Mouse (Mus musculus) hindbrain, embryonic 11.5 days (tissue): ENCODE measurements around the gene Gm10273. TPM values are rescaled to one million over a fixed set of nuclear protein-coding genes. Genes with fewer than 3 reads are reported as not detected.
"Not testable (repeated sequence)": the region's sequence is repeated elsewhere in the genome, so short reads cannot be mapped to it uniquely, and the experiment has no call there.

Source experiments
- ATAC-seq: fragments of 200-750 bp; cut with Nextera tagmentation; 2 replicates; pipeline ENCODE4 v1.8.0; 2017; ENCODE audit warnings: mild to moderate bottlenecking, moderate TSS enrichment, moderate library complexity; ENCODE audit not compliant: low FRiP score
- DNase-seq: peaks from one replicate; pipeline ENCODE4 v3.0.0-alpha.2; 2015; ENCODE audit warnings: low spot score
- H3K27ac ChIP-seq: fragments of 300-500 bp; sonication (generic); 2 replicates; pipeline ENCODE4 v1.5.1; 2014; ENCODE audit warnings: mild to moderate bottlenecking, low read depth, low read length
- H3K27me3 ChIP-seq: fragments of 300-500 bp; sonication (generic); 2 replicates; pipeline ENCODE4 v1.6.1; 2014; ENCODE audit warnings: mild to moderate bottlenecking, low read length, moderate library complexity, mixed read lengths; ENCODE audit not compliant: control insufficient read depth, insufficient read depth
- H3K36me3 ChIP-seq: fragments of 300-500 bp; sonication (generic); 2 replicates; pipeline ENCODE4 v1.6.1; 2014; ENCODE audit warnings: mild to moderate bottlenecking, low read length, moderate library complexity, mixed read lengths; ENCODE audit not compliant: control insufficient read depth, insufficient read depth
- H3K4me1 ChIP-seq: fragments of 300-500 bp; sonication (generic); replicated peaks from 2 replicates; pipeline ENCODE4 v1.6.1; 2014; ENCODE audit warnings: low read length, mixed read lengths; ENCODE audit not compliant: control insufficient read depth, insufficient read depth
- H3K4me2 ChIP-seq: fragments of 300-500 bp; sonication (generic); replicated peaks from 2 replicates; pipeline ENCODE4 v1.6.1; 2014; ENCODE audit warnings: mild to moderate bottlenecking, low read depth, low read length
- H3K4me3 ChIP-seq: fragments of 300-500 bp; sonication (generic); 2 replicates; pipeline ENCODE4 v1.5.1; 2014; ENCODE audit warnings: low read depth, low read length
- H3K9ac ChIP-seq: fragments of 300-500 bp; sonication (generic); 2 replicates; pipeline ENCODE4 v1.6.1; 2014; ENCODE audit warnings: low read depth, low read length
- H3K9me3 ChIP-seq: fragments of 300-500 bp; sonication (generic); 2 replicates; pipeline ENCODE4 v1.6.1; 2016; ENCODE audit warnings: low read length; ENCODE audit not compliant: control insufficient read depth
- WGBS: fragments of 180-500 bp; shearing (Covaris S2); extraction: QIAGEN DNeasy Blood & Tissue Kit; methylation state at CpG from one replicate; pipeline ENCODE4 v1.1.7; 2014; 5-methylcytosine and 5-hydroxymethylcytosine counted together
- polyA plus RNA-seq: library from polyadenylated mRNA; unstranded; fragments of >200 nt; fragmentation: Nextera tagmentation; extraction: Ambion mirVana; gene quantifications from 2 replicates; pipeline ENCODE4 v1.2.1, GENCODE M21; 2014

Gm10273 gene
- polyA plus RNA-seq, 1 experiment from 2014 or later = 4.6 TPM

DNA sequence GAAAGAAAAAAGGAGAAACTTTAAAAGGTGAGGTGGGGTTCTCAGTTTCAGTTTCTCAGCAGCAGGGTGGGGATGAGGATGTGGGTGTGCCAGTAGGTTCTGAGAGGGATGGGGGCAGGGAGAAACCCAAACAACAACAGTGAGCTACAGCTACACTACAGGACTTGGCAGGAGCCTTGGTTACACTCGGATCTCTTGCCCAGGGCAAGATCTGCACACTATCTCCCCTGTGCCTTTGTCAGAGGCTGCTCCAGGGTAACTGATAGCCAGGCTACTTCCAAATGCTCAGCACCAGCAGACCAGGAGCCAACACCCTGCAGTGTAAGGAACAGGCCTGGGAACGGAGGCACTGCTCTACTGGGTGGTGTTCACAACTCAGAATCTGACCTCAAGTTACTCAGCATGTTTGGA lies 15.0 kb upstream of the Gm10273 start:
- Histone ChIP-seq H3K9ac (no peak overlapping the region), H3K27me3 (no peaks in the 10 kb centered on the region), H3K27ac (no peak overlapping the region), H3K4me2 (no peak overlapping the region), H3K9me3 (no peaks in the 10 kb centered on the region), H3K4me3 (no peak overlapping the region), H3K4me1 (no peaks in the 10 kb centered on the region), H3K36me3 (no peaks in the 10 kb centered on the region)
- ATAC-seq = no peak
- 75% methylated on average over 2 of the region's 2 CpGs for WGBS
- DNase-seq = no peak

DNA sequence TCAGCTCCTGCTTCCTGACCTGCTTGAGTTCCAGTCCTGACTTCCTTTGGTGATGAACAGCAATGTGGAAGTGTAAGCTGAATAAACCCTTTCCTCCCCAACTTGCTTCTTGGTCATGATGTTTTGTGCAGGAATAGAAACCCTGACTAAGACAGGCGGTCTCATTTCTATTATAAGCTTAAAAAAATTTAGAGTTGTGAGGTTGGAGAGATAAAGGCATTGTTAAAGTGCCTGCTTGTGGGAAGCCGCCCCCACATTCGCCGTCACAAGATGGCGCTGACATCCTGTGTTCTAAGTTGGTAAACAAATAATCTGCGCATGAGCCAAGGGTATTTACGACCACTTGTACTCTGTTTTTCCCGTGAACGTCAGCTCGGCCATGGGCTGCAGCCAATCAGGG lies 13.9 kb upstream of the Gm10273 start:
- ATAC-seq = not testable (repeated sequence)

GRCm38 (mm10) chr10:59386951-59387350 lies 8.5 kb upstream of the Gm10273 start:
- H3K4me3 ChIP-seq = no peak overlapping the region
- no peak overlapping the region for H3K27ac ChIP-seq
- DNase-seq = no peak
- H3K36me3 ChIP-seq = no peaks in the 10 kb centered on the region
- no peaks in the 10 kb centered on the region for H3K9me3 ChIP-seq
- H3K9ac ChIP-seq = no peak overlapping the region
- no peaks in the 10 kb centered on the region for H3K4me1 ChIP-seq
- no peak for ATAC-seq
- no peaks in the 10 kb centered on the region for H3K27me3 ChIP-seq
- WGBS = 94% methylated on average over 7 of the region's 8 CpGs
- no peak overlapping the region for H3K4me2 ChIP-seq

More for the DNA sequence above, 13.9 kb upstream of the Gm10273 start:
- not testable (repeated sequence) for H3K4me3 ChIP-seq, H3K9me3 ChIP-seq, H3K36me3 ChIP-seq, H3K4me1 ChIP-seq, H3K27me3 ChIP-seq, DNase-seq, H3K4me2 ChIP-seq, H3K9ac ChIP-seq, H3K27ac ChIP-seq
- 80% methylated on average over 5 of the region's 10 CpGs for WGBS

DNA sequence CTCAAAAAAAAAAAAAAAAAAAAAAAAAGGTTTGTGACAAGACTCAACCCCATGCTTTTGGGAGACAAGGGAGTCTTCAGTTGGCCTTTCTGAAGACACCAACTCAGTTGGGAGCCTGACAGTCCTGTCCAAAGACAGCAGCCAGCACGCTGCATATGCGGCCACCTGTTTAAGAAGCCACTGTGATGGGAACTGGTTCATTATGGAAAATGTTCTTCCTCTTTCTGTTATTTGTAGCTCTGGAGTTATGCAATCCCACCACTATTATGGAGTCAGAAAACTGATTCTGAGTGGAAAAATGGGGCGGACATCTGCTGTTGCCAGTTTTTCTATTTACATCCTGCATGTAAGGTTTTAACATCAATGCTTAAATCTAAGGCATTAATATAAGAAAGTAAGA lies 5.8 kb upstream of the Gm10273 start:
- no peak overlapping the region for H3K4me2 ChIP-seq
- DNase-seq (no peak), ATAC-seq (no peak)
- 96% methylated on average over 3 of the region's 3 CpGs for WGBS
- H3K27me3 ChIP-seq = no peaks in the 10 kb centered on the region
- H3K9ac ChIP-seq = no peak overlapping the region
- no peaks in the 10 kb centered on the region for H3K36me3 ChIP-seq
- no peak overlapping the region for H3K27ac ChIP-seq
- no peaks in the 10 kb centered on the region for H3K9me3 ChIP-seq
- H3K4me3 ChIP-seq = no peak overlapping the region
- no peaks in the 10 kb centered on the region for H3K4me1 ChIP-seq

DNA sequence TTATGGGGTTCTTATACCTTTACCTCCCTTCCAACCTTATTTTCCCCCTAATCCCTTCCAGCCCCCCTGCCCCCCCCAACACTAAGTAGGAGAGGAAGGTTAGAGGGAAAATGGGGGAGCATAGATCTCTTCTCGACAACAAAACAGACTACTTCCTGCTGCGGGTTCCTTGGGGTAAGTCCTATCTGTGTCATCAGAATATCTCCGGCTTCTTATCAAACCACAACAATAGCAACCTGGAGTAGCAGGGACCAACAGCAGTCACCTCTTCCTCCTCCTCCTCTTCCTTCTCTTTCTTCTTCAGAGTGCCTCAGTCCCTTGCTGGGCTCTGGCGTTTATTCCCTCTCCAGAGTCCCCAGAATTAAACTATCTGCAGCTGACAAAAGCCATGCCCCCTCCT lies 3.5 kb upstream of the Gm10273 start:
- Histone ChIP-seq H3K36me3 (no peaks in the 10 kb centered on the region), H3K4me1 (no peaks in the 10 kb centered on the region), H3K27me3 (no peaks in the 10 kb centered on the region), H3K9ac (no peak overlapping the region), H3K27ac (no peak overlapping the region), H3K4me2 (no peak overlapping the region), H3K9me3 (no peaks in the 10 kb centered on the region), H3K4me3 (no peak overlapping the region)
- 61% methylated on average over 4 of the region's 4 CpGs for WGBS
- DNase-seq = no peak
- no peak for ATAC-seq

- H3K36me3 ChIP-seq = no peaks in the 10 kb centered on the region
- no peak within 1 kb of the TSS for H3K9ac ChIP-seq
- WGBS = 76% methylated on average over 21 of the region's 21 CpGs
- no peak within 1 kb of the TSS for H3K27ac ChIP-seq
- no peaks in the 10 kb centered on the region for H3K27me3 ChIP-seq
- H3K9me3 ChIP-seq = no peaks in the 10 kb centered on the region
- no peak within 1 kb of the TSS for H3K4me3 ChIP-seq
- DNase-seq (no peak), ATAC-seq (no peak)
- H3K4me2 ChIP-seq = no peak within 1 kb of the TSS
- no peaks in the 10 kb centered on the region for H3K4me1 ChIP-seq
Observed at GRCm38 (mm10) chr10:59402899-59403792, 7.7 kb downstream of the Gm10273 start, which contains the start of gene Pla2g12b. Gene Pla2g12b, plus strand, starts transcription at chr10:59403660.

DNA sequence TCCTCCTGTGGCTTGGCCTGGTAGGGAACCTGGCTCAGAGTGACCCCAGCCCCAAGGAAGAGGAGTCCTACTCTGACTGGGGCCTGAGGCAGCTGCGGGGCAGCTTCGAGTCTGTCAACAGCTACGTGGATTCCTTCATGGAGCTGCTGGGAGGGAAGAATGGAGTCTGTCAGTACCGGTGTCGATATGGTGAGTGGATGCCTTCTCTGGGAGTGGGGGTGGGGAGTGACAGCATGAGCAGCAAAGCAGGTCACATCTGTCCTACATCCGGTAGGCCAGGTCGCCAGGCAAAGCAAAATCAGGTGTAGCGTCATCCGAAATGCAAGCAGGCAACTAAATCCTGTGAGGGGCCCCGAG lies 8.3 kb downstream of the Gm10273 start:
- ATAC-seq (no peak), DNase-seq (no peak)
- 63% methylated on average over 10 of the region's 10 CpGs for WGBS
- H3K4me1 ChIP-seq = no peaks in the 10 kb centered on the region
- no peaks in the 10 kb centered on the region for H3K9me3 ChIP-seq
- no peak overlapping the region for H3K27ac ChIP-seq
- H3K4me3 ChIP-seq = no peak overlapping the region
- H3K4me2 ChIP-seq = no peak overlapping the region
- no peak overlapping the region for H3K9ac ChIP-seq
- H3K36me3 ChIP-seq = no peaks in the 10 kb centered on the region
- no peaks in the 10 kb centered on the region for H3K27me3 ChIP-seq

- Histone ChIP-seq H3K27me3 (no peaks in the 10 kb centered on the region), H3K4me1 (no peaks in the 10 kb centered on the region), H3K9ac (no peak overlapping the region), H3K36me3 (no peaks in the 10 kb centered on the region), H3K27ac (no peak overlapping the region), H3K9me3 (no peaks in the 10 kb centered on the region), H3K4me3 (no peak overlapping the region), H3K4me2 (no peak overlapping the region)
- no peak for ATAC-seq
- WGBS = 76% methylated on average over 6 of the region's 6 CpGs
- no peak for DNase-seq
Observed at GRCm38 (mm10) chr10:59408499-59408898, 13.1 kb downstream of the Gm10273 start.

DNA sequence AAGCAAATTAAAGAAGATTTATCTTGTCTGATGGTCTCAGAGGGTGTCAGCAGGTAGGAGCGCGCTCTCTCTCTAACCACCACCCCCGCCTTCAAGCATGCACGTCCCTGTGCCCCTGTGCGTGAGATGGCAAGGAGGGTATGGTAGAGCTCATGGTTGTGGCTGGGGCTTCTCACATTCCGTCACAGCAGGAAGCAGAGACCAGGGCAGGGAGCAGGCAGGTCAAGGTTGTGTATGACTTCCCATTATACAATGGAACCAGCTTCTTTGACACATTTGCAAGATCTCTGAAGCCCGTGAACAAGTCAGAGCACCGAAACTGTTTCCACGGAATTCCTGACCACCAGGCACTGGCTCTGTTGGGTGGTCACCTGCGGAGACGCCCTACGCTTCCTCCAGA lies 14.8 kb downstream of the Gm10273 start:
- Histone ChIP-seq H3K4me3 (no peak overlapping the region), H3K4me2 (no peak overlapping the region), H3K36me3 (no peaks in the 10 kb centered on the region), H3K4me1 (no peaks in the 10 kb centered on the region), H3K9me3 (no peaks in the 10 kb centered on the region), H3K27me3 (no peaks in the 10 kb centered on the region), H3K27ac (no peak overlapping the region), H3K9ac (no peak overlapping the region)
- 74% methylated on average over 12 of the region's 12 CpGs for WGBS
- DNase-seq = no peak
- ATAC-seq = no peak
